Mouse (Mus musculus): Measurements from ENCODE around the gene Rpl10a. TPM values are rescaled to one million over a fixed set of nuclear protein-coding genes. Genes with fewer than 3 reads are reported as not detected.

Gene Rpl10a
- polyA plus RNA-seq, 1 experiment from 2014 or later = 307 TPM

DNA sequence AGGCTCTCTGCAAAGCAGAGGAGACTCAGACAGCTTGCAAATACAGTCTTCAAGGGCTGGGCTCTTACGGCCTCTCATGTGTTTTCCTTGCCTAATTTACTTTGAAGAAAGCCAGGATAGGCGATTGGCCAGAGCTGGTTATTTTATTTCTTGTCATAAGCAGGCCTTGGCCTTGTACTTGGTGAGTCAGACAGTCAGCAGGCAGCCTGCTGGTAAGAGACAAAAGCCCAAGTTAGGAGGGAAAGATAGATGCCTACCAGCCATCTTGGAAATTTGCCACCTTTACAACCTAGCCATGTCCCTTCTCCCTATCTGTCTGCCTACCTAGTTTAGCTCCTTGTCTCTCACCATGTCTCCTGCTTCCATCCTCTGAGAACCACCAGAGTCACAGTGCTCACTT lies 43.0 kb downstream of the Rpl10a start:
- H3K4me1 ChIP-seq = 0 out of 2 replicates have a peak, but pooled peaks cover 4% of the 10 kb centered on the region
- no peak overlapping the region for H3K4me2 ChIP-seq
- 74% methylated on average over 2 of the region's 2 CpGs for WGBS
- no peak overlapping the region for H3K4me3 ChIP-seq
- no peak for ATAC-seq (replicated peaks)
- H3K9ac ChIP-seq = no peak overlapping the region
- no peaks in the 10 kb centered on the region for H3K36me3 ChIP-seq (replicated peaks)
- H3K27me3 ChIP-seq (replicated peaks) = peaks cover 24% of the 10 kb centered on the region
- no peak overlapping the region for H3K27ac ChIP-seq
- no peaks in the 10 kb centered on the region for H3K9me3 ChIP-seq

DNA sequence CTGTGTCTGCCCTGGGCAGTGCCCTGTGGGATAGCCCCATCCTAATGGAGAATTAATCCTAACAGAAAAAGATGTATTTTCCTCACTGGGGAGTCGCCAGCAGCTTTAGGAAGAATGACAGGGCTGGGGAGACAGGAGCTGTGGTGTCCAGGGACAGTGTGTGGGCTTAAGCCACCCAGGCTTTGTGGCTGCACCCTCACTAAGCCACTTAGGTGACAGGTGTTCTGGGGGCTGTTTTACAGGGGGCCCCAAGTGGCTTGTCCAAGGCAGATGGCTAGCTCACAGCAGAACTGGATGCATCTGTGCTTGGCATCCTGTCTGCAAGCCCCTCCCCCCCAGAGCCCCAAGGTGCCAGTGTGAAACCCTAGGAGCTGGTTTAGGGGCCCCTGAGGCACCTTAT lies 43.7 kb downstream of the Rpl10a start:
- Histone ChIP-seq H3K27me3 (replicated peaks) (peaks cover 26% of the 10 kb centered on the region), H3K4me3 (no peak overlapping the region), H3K9ac (no peak overlapping the region), H3K4me1 (0 out of 2 replicates have a peak, but pooled peaks cover 4% of the 10 kb centered on the region), H3K9me3 (no peaks in the 10 kb centered on the region), H3K27ac (no peak overlapping the region), H3K36me3 (replicated peaks) (no peaks in the 10 kb centered on the region), H3K4me2 (no peak overlapping the region)
- 62% methylated on average over 1 of the region's 1 CpGs for WGBS
- ATAC-seq (replicated peaks) = no peak

DNA sequence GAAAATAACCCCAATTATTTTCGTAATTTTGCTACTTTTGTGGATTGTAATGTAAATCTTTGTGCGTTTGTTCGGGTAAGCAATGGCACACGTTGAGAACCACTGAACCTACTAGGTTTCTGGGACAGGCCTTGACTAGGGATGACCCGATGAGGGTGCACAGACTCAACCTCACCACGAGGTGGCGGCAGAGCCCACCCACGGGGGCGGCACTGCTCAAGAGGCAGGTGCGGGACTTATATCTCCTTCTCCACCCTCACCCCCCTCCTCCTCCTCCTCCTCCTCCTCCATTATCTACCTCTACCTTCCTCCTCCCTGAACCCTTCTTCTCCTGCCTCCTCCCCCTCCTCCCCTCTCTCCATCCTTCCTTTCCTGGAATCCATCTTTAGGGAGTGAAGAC lies 45.5 kb downstream of the Rpl10a start:
- Histone ChIP-seq H3K9me3 (no peaks in the 10 kb centered on the region), H3K27ac (no peak overlapping the region), H3K4me2 (no peak overlapping the region), H3K4me1 (0 out of 2 replicates have a peak, but pooled peaks cover 4% of the 10 kb centered on the region), H3K27me3 (replicated peaks) (peaks cover 26% of the 10 kb centered on the region), H3K4me3 (no peak overlapping the region), H3K9ac (no peak overlapping the region), H3K36me3 (replicated peaks) (no peaks in the 10 kb centered on the region)
- WGBS = 15% methylated on average over 10 of the region's 10 CpGs
- no peak for ATAC-seq (replicated peaks)

DNA sequence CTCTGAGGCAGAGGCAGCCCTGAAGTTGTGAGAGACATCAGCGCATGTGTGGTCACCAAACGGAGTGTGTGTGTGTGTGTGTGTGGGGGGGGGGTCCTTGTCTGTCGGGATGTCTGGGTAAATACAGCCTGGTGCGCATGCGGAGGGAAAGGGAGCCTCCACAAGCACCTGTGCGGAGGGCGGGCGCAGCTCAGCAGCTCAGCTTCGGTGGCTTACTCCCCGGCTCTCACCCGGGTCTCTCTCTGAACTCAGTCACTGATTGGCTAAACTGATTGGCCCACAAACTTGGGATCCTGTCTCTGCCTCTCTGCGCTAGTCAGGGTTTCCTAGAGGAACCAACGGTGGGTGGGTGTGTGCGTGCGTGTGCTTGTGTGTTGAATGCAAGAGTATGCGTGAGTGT lies 46.2 kb downstream of the Rpl10a start:
- Histone ChIP-seq H3K9me3 (no peaks in the 10 kb centered on the region), H3K9ac (no peak overlapping the region), H3K4me3 (no peak overlapping the region), H3K36me3 (replicated peaks) (no peaks in the 10 kb centered on the region), H3K4me2 (peak overlapping the region; percentile 26), H3K4me1 (0 out of 2 replicates have a peak, but pooled peaks cover 4% of the 10 kb centered on the region), H3K27me3 (replicated peaks) (peaks cover 26% of the 10 kb centered on the region), H3K27ac (no peak overlapping the region)
- no peak for ATAC-seq (replicated peaks)
- WGBS = 15% methylated on average over 14 of the region's 16 CpGs

DNA sequence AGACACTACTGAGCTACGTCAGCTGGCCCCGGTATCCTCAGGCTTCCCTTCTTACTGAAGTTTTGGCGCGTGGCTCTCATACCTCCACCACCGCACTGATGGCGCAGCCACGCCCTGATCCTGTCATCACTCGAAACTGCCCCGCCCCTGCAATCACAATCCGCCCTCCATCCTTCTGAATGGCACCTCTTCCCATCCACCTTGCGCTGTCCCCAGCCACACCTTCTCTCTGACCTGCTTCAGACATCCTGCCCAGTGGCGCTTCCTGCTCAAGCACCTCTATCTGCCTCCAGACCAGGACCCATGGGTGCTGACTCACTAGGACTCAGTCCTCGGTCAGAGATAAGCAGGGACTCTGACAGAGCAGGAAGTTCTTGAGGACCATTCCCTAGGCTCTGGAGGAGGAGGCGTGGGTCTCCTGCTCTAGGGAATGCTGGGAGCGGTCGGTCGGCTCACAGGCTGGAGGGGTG lies 47.4 kb downstream of the Rpl10a start:
- H3K4me3 ChIP-seq = no peak overlapping the region
- no peak overlapping the region for H3K9ac ChIP-seq
- no peak for ATAC-seq (replicated peaks)
- H3K27me3 ChIP-seq (replicated peaks) = peaks cover 26% of the 10 kb centered on the region
- H3K4me1 ChIP-seq = 0 out of 2 replicates have a peak, but pooled peaks cover 4% of the 10 kb centered on the region
- H3K36me3 ChIP-seq (replicated peaks) = no peaks in the 10 kb centered on the region
- no peaks in the 10 kb centered on the region for H3K9me3 ChIP-seq
- 17% methylated on average over 17 of the region's 17 CpGs for WGBS
- no peak overlapping the region for H3K4me2 ChIP-seq
- H3K27ac ChIP-seq = no peak overlapping the region

DNA sequence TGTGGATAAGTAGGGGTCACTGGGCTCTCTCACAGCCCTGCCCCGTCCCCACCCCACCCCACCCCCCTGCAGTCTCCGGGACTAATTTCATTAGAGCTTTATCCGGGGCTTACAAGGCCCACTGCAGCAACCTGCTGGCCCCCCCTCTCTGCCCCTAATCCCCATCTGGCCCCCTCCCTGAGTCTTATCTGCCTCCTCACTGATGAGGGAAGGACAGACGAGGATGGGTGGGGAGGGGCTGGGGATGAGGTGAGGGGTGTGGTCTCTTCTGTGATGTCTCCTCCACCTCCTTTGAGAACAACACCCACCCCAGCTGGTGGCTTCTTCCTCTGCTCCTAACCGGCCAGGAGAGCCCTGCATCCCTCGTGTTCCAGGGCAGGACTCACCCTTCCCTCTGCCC lies 52.0 kb downstream of the Rpl10a start:
- H3K4me1 ChIP-seq = no peaks in the 10 kb centered on the region
- no peaks in the 10 kb centered on the region for H3K9me3 ChIP-seq
- H3K27ac ChIP-seq = no peak overlapping the region
- no peak for ATAC-seq (replicated peaks)
- 3% methylated on average over 6 of the region's 6 CpGs for WGBS
- no peak overlapping the region for H3K9ac ChIP-seq
- no peaks in the 10 kb centered on the region for H3K36me3 ChIP-seq (replicated peaks)
- no peak overlapping the region for H3K4me2 ChIP-seq
- H3K4me3 ChIP-seq = no peak overlapping the region
- peaks cover 12% of the 10 kb centered on the region for H3K27me3 ChIP-seq (replicated peaks)

Other genes starting within 250 kb of the Rpl10a start
- gene Tcp11, start 247.8 kb upstream of the Rpl10a start, polyA plus RNA-seq (2015; fragmentation: Nextera tagmentation; extraction: Ambion mirVana) = 1.9 and 2.2 TPM in 2 replicates
- gene Scube3, start 186.3 kb upstream of the Rpl10a start, polyA plus RNA-seq (2015; fragmentation: Nextera tagmentation; extraction: Ambion mirVana) = 6.0 and 6.4 TPM in 2 replicates
- 53.4 and 55.0 TPM in 2 replicates for gene Zfp523, start 151.3 kb upstream of the Rpl10a start, polyA plus RNA-seq (2015; fragmentation: Nextera tagmentation; extraction: Ambion mirVana)
- gene Def6, start 120.7 kb upstream of the Rpl10a start, polyA plus RNA-seq (2015; fragmentation: Nextera tagmentation; extraction: Ambion mirVana) = 5.3 and 7.3 TPM in 2 replicates
- 1.8 TPM in 2 replicates for gene Ppard, start 95.8 kb upstream of the Rpl10a start, polyA plus RNA-seq (2015; fragmentation: Nextera tagmentation; extraction: Ambion mirVana)
- 27.8 and 28.5 TPM in 2 replicates for gene Fance, start 15.0 kb upstream of the Rpl10a start, polyA plus RNA-seq (2015; fragmentation: Nextera tagmentation; extraction: Ambion mirVana)
- gene Tead3, start 22.3 kb downstream of the Rpl10a start, polyA plus RNA-seq (2015; fragmentation: Nextera tagmentation; extraction: Ambion mirVana) = 1.4 and 2.1 TPM in 2 replicates
- 1.3 and 1.9 TPM in 2 replicates for gene Tulp1, start 36.8 kb downstream of the Rpl10a start, polyA plus RNA-seq (2015; fragmentation: Nextera tagmentation; extraction: Ambion mirVana)
- gene Fkbp5, start 189.1 kb downstream of the Rpl10a start, polyA plus RNA-seq (2015; fragmentation: Nextera tagmentation; extraction: Ambion mirVana) = 37.3 and 39.8 TPM in 2 replicates
- not detected in 2 replicates for gene Armc12, start 202.3 kb downstream of the Rpl10a start, polyA plus RNA-seq (2015; fragmentation: Nextera tagmentation; extraction: Ambion mirVana)
- gene Clpsl2, start 220.9 kb downstream of the Rpl10a start, polyA plus RNA-seq (2015; fragmentation: Nextera tagmentation; extraction: Ambion mirVana) = not detected in 2 replicates
- gene Clps, start 232.3 kb downstream of the Rpl10a start, polyA plus RNA-seq (2015; fragmentation: Nextera tagmentation; extraction: Ambion mirVana) = 0.36 TPM in 1 of 2 replicates, not detected in the other
- 11.3 and 11.4 TPM in 2 replicates for gene Lhfpl5, start 247.2 kb downstream of the Rpl10a start, polyA plus RNA-seq (2015; fragmentation: Nextera tagmentation; extraction: Ambion mirVana)